Mouse (Mus musculus): ENCODE measurements around the gene Rad9a.
"Not testable (repeated sequence)": the region's sequence is repeated elsewhere in the genome, so short reads cannot be mapped to it uniquely, and the experiment has no call there.

The Rad9a gene

GRCm38 (mm10) chr19:4201291-4201909, at the start of gene Rad9a:
Rad9a (minus strand) TSS chr19:4201662.
- peak; percentile 95 for DNase-seq (ENCODE audit: low spot score in 2 of 2)

- not testable (repeated sequence) for DNase-seq (ENCODE audit: low spot score in 2 of 2)
Observed at GRCm38 (mm10) chr19:4248683-4249082, 47.2 kb upstream of the Rad9a start.

GRCm38 (mm10) chr19:4247010-4247409, 45.5 kb upstream of the Rad9a start:
- no peak for DNase-seq (ENCODE audit: low spot score in 2 of 2)

GRCm38 (mm10) chr19:4244775-4245174, 43.3 kb upstream of the Rad9a start:
- no peak for DNase-seq (ENCODE audit: low spot score in 2 of 2)

GRCm38 (mm10) chr19:4242416-4242815, 41.0 kb upstream of the Rad9a start:
- no peak for DNase-seq (ENCODE audit: low spot score in 2 of 2)

GRCm38 (mm10) chr19:4240247-4240668, 38.8 kb upstream of the Rad9a start:
- no peak for DNase-seq (ENCODE audit: low spot score in 2 of 2)

GRCm38 (mm10) chr19:4234548-4234947, 33.1 kb upstream of the Rad9a start:
- DNase-seq (ENCODE audit: low spot score in 2 of 2), result no peak

GRCm38 (mm10) chr19:4232651-4233050, 31.2 kb upstream of the Rad9a start:
- DNase-seq (ENCODE audit: low spot score in 2 of 2), result no peak

- no peak for DNase-seq (ENCODE audit: low spot score in 2 of 2)
Observed at GRCm38 (mm10) chr19:4232186-4232572, 30.7 kb upstream of the Rad9a start.

- peak; percentile 94 to 95 for DNase-seq (ENCODE audit: low spot score in 2 of 2)
Observed at GRCm38 (mm10) chr19:4231253-4232185, 30.1 kb upstream of the Rad9a start, which contains the start of gene Pold4. Pold4 (plus strand) TSS chr19:4231899.

- no peak for DNase-seq (ENCODE audit: low spot score in 2 of 2)
Observed at GRCm38 (mm10) chr19:4230415-4230814, 29.0 kb upstream of the Rad9a start.

GRCm38 (mm10) chr19:4229451-4230076, 28.1 kb upstream of the Rad9a start:
- no peak for DNase-seq (ENCODE audit: low spot score in 2 of 2)

- DNase-seq (ENCODE audit: low spot score in 2 of 2), result no peak
Observed at GRCm38 (mm10) chr19:4228891-4229290, 27.4 kb upstream of the Rad9a start.

- peak; percentile 58 to 73 for DNase-seq (ENCODE audit: low spot score in 2 of 2)
Observed at GRCm38 (mm10) chr19:4227894-4228678, 26.6 kb upstream of the Rad9a start.

GRCm38 (mm10) chr19:4227446-4227845, 26.0 kb upstream of the Rad9a start:
- no peak for DNase-seq (ENCODE audit: low spot score in 2 of 2)

- DNase-seq (ENCODE audit: low spot score in 2 of 2), result no peak
Observed at GRCm38 (mm10) chr19:4226779-4227178, 25.3 kb upstream of the Rad9a start.

- DNase-seq (ENCODE audit: low spot score in 2 of 2), result no peak
Observed at GRCm38 (mm10) chr19:4222165-4222564, 20.7 kb upstream of the Rad9a start.

- DNase-seq (ENCODE audit: low spot score in 2 of 2), result no peak
Observed at GRCm38 (mm10) chr19:4220957-4221743, 19.7 kb upstream of the Rad9a start.

GRCm38 (mm10) chr19:4220416-4220815, 19.0 kb upstream of the Rad9a start:
- no peak for DNase-seq (ENCODE audit: low spot score in 2 of 2)

- no peak for DNase-seq (ENCODE audit: low spot score in 2 of 2)
Observed at GRCm38 (mm10) chr19:4219943-4220342, 18.5 kb upstream of the Rad9a start.

- DNase-seq (ENCODE audit: low spot score in 2 of 2), result no peak
Observed at GRCm38 (mm10) chr19:4218784-4219183, 17.3 kb upstream of the Rad9a start.

Measured in thymus, postnatal 10 days (tissue).